Mouse (Mus musculus) liver, adult 2 months (tissue): ENCODE measurements around the gene Fgfr2.

ENCODE experiments used
- CTCF ChIP-seq: fragments of 200-500 bp; IDR thresholded peaks from 2 replicates; pipeline ENCODE4 v1.5.1; 2011; ENCODE audit warnings: low read depth, low read length, control low read depth
- POLR2A ChIP-seq: fragments of 200-500 bp; IDR thresholded peaks from 2 replicates; pipeline ENCODE4 v1.6.1; 2011; ENCODE audit warnings: low read length, control low read depth; ENCODE audit not compliant: insufficient read depth; ENCODE audit errors: extremely low read depth

GRCm38 (mm10) chr7:132278658-132279057 is 844.5 kb downstream of the Fgfr2 start:
- TF ChIP-seq CTCF (no peak), POLR2A (no peak)
